Mouse (Mus musculus): ENCODE measurements at regions not wholly inside any gene's neighbourhood (a gene's known extent, or its start where the extent isn't known, plus 50 kb on each side); places are given as distances from the start of the nearest gene placed in this dataset.

DNA sequence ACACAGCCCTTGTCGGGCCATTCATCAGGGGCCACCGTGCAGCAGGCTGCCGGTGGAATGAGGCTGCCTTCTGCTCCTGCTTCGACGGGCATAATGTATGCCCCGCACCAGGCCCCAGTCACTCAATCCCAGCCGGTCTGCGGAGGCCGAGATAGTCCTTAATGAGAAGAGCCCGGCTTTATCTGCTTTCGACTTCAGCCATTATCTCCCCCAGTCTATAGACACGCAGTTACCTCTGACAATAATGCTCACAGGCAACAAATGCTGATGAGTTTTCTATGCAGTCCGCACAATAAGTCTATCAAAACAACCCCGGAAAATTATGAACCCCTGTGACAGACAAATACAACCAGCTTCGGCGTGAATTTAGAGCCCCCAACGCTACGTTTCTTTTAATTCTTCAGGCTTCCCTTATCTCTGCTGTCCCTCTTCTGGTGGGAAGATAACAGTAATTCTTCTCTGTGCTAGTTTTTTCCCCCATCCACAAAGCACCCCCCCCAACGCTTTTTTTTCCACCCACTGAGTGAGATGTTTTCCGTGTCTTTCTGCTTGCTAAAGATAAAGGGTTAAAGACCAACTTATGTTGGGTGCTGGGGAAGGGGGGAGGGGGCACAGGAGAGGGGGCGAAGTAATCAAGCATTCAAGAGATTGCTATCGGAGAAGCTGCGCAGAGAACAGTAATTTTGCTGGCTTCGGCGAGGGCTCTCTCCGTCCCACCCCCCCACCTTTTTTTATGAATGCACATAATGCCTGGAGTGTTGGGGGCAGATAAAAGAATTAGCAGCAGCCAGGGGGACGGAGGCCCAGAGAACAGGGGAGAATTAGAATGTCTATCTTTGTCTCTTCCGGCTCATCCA lies 117.8 kb downstream of the Mrm1 start:
- DNase-seq (ENCODE audit: low spot score), result no peak

- no peak for DNase-seq (ENCODE audit: low spot score)
These were observed 121.8 kb downstream of the Mrm1 start for GRCm38 (mm10) chr11:84697521-84697920.

GRCm38 (mm10) chr11:84692638-84693037 lies 126.7 kb downstream of the Mrm1 start:
- no peak for DNase-seq (ENCODE audit: low spot score)

DNA sequence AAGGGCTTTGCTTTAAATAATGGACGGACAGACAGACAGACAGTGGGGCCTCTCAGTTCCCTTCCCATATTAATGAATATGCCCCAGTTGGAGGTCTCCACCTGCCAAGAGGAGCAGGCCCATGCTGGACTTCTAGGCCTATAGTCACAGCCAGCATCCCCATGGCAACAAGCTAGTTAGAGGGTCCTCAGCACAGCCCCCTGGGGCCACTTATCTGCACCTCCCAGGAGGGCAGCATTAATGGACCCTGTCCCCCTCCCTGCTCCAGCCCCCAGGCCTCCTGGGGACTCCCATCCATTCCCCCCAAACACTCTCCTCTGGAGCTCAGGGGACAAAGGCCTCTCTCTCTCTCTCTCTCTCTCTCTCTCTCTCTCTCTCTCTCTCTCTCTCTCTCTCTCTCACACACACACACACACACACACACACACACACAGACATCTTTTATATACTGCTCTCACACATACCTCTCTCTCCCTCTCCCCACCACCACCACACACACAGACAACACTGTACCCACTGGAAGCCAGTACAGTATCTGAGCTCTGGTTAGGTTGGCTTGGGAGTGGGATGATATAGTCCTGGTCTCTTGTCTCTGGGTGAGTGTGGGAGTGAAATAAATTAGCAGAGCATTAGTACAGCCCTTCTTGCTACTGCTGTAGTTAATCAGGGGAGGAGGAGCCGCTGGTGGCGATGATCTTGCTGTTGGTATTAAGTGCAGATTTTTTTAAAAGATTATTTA lies 127.7 kb downstream of the Mrm1 start:
- no peak for DNase-seq (ENCODE audit: low spot score)

DNA sequence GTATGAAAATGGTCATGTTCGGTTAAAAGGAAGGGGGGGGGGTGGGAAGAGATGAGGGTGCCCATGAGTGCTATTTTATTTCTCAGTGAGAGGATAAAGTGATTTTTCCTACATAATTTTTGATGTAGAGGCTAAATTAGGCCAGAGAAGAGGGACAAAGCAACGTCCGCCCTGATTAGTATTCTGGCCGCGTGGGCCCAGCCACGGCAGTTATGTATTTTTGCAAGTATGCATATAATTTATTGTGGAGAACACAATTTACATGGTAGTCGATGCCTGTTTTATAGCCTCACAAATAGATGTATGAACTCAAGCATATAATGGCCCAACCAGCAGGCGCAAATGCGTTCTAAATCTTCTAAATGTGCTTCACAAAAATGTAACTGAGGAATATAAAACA lies 132.8 kb downstream of the Mrm1 start:
- DNase-seq (ENCODE audit: low spot score), result no peak

DNA sequence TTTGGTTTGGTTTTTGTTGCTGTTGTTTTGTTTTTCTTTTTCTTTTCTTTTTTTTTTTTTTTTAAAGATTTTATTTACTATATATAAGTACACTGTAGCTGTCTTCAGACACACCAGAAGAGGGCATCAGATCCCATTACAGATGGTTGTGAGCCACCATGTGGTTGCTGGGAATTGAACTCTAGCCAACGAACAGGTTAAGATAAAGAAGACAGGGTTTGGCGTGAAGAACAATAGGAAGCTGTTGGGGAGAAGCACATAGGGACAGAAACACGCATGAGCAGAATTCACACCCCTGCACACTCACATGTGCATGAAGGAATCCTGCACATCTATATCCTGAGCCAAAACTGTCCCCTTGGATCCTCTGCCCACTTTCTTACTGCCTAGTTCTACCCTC lies 135.0 kb downstream of the Mrm1 start:
- no peak for DNase-seq (ENCODE audit: low spot score)

DNA sequence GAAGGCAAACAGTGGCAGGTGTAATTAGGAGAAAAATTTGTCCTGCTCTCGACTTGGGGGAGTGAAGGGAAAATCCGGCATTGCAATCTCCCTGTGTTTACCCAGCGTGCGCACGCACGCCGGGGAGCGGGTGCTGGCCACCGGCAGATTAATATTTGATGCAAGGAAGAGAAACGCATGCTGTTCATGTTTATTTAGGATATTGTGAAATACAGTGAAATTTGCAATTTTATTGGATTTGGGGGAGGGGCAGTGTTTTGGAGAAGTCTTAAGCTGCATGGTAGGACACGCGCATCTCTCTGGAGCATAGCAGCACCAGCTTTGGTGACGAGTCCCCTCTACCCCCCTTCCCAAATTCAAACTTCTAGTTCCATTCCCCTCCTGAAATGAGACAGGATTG lies 136.4 kb downstream of the Mrm1 start:
- no peak for DNase-seq (ENCODE audit: low spot score)

DNA sequence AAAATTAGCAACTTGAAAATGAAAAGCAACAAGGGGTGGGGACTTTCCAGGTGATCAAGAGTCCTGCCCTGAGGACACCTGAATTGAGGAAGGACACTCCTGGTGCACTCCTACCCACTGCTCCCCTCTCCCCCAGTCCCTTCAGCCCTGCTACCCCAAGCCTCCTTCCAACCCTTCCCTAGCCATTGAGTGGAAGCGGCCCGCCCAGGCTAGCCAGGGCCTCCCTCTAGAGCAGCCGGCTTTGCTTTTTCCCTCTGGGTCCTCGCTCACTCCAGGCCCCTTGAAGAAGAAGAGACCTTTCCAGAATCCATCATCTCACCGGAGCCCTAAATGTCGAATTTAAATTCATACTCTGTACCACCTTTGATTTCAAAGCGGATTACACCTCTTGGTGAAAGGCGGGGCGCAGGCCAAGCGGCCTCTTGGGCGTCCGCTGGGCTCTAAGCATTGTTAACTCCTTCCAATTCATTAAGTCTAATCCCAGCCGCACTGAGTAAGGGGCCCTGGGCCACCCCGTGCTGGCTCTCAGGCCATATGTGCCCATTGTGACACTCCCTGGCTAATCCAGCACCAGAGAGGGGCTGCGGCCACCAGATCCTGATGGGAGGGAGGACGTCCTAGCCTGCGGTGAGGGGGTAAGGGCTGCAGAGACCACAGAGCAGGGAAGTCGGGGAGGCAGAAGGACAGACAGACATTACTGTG lies 142.8 kb downstream of the Mrm1 start:
- no peak for DNase-seq (ENCODE audit: low spot score)

DNA sequence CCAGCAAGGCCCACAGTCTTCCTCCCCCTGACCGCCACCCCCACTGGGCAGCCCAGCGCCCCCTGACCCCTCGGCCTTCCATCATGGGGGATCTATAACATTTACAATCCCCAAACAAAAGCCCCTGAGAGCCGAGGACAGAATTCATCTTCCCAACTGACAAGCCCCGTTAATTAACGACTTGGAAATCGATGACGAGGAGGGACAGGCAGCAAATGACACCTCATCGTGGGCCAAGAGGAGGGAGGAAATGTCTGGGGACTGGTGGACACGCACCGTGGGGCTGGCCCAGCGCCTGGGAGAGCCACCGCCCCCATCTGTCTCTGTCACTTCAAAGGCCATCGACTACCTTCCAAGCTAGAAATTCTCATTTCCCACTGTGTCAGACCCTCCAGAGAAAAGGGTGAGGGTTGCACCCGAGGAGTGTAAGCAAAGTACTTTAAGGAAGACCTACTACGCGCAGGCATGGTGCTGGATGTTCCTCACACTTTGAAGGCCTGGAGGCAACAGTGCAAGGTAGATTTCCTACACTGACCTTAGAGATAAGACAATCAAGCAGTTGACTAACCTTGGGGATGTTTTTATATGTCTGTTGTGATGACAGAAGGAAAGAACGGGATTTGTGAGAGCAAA lies 146.4 kb downstream of the Mrm1 start:
- DNase-seq (ENCODE audit: low spot score), result no peak

DNA sequence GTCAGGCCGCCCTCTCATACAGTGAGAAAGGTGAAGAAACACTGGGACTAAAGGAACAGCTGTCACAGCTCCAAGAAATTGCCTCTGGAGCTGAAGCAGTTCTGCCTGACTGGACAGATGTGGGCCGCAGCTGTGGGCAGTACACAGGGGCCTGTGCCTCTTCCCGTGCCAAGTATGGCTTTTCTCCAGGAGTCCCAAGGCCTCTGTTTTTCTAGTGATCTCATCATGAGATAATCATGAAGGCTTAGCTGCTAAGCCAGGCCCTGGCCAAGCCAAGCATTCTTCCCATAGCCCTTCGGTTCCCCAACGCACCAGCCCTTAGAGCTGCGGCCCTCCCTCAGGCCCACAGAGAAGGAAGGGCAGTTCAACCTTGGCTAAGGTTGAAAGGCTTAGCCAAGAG lies 146.2 kb upstream of the Lhx1 start:
- DNase-seq (ENCODE audit: low spot score), result peak; percentile 41

DNA sequence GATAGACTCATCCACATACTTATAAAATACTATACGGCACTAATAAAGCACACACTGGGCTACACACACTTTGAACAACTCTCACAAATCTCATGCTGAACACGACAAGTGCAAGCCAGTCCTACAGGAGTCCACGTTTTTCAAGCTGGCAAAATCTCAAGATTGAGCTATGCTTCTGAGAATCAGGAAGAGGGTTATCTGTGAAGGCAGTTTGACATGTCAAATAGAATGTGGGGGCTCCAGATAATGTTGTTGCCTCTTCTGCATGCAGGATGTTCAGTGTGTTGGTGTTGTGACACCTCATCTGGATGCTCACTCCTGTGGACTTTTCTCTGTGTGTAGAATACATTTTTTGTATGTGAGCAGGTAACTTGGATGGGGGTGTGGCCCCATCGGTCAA lies 142.4 kb upstream of the Lhx1 start:
- DNase-seq (ENCODE audit: low spot score), result no peak

DNA sequence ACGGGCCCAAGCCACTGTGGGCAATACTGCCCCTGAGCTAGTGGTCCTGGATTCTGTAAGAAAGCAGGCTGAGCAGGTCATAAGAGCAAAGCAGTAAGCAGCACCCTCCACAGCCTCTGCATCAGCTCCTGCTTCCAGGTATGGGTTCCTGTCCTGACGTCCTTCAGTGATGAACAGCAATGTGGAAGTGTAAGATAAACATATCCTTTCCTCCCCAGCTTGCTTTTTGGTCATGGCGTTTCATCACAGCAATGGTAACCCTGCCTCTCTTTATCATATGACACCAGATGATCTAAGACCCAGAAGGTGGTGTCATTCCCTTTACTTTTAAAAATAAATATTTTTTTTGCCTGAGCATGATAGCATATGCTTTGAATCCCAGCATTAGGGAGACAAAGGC lies 138.9 kb upstream of the Lhx1 start:
- no peak for DNase-seq (ENCODE audit: low spot score)

DNA sequence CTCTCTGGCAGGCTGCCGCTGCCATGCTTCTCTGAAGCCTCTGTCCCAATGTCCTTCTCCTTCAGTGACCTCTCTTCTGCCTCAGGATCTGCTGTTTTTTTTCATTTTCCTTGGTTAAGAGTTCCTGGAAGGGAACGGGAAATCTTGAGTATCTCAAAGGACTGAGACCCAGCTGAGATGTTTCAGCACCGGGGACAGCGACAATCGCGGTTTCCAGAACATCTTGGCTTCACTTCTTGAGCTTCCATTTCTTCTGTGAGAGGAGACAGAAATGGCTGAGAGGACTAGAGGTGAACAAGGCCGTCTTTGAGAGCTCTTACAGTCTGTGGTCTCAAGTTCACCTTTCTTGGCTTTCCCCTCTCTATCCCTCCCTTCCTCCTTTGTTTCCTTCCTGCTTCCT lies 136.6 kb upstream of the Lhx1 start:
- DNase-seq (ENCODE audit: low spot score), result peak; percentile 85

DNA sequence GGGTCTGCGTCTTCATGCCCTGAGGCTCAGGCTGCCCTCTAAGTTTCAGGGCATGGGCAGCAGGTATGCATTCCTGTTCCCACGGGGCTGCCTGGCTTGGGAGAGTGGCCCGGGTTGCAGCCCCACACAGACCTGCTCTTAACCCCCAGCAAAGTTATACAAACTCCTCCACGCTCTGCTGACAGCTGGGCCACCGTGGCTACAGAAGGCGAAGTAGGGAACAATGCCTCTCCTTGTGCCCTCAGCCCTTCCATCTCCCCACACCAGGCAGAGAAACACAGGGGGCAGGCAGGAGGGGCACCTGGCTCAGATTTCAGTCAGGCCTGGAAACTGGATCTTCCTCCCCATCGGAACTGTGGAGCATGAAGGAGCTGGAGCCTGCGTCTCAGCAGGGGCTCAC lies 135.5 kb upstream of the Lhx1 start:
- DNase-seq (ENCODE audit: low spot score), result no peak

- DNase-seq (ENCODE audit: low spot score), result no peak
These were observed 134.1 kb upstream of the Lhx1 start for GRCm38 (mm10) chr11:84659370-84659937.

DNA sequence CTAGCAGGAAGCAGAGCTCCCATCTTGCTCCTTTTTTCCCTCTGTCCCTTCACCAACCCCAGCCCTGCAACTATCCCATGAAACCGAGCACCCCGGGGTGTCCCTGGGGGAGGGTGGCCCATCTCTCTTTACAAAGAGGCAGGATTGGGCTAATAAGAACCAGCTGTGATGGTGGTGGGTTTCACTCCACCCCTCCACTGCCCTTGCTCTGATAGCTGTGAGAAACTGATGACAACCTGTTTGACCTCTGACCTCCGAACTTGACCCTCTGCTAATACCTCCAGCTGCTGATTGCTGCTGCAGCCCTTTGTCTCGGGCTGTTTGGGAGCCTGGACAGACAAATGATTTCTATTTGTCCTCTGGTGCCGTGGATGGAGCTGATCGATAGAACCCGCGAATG lies 128.1 kb upstream of the Lhx1 start:
- DNase-seq (ENCODE audit: low spot score), result no peak

DNA sequence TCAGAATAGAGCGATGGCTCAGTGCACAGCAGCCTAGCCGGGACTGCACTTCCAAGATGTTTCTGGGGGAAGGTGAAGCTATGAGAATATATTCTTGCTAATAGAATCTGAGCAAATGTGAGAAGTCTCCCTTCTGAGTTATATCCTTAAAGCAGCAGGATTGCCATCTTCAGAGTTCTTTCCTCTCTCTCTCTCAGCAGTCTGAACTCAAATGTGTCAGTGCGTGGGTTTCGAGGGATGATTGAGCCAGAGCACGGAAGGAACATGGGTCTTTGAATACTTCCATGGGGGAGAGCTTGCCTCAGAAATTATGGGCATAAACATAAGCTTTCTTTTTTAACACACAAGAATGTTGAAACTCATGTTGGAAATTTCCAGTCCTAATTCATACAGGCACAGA lies 123.6 kb upstream of the Lhx1 start:
- DNase-seq (ENCODE audit: low spot score), result no peak

- no peak for DNase-seq (ENCODE audit: low spot score)
These were observed 121.8 kb upstream of the Lhx1 start for GRCm38 (mm10) chr11:84647104-84647503.

- DNase-seq (ENCODE audit: low spot score), result no peak
These were observed 117.7 kb upstream of the Lhx1 start for GRCm38 (mm10) chr11:84643107-84643372.

DNA sequence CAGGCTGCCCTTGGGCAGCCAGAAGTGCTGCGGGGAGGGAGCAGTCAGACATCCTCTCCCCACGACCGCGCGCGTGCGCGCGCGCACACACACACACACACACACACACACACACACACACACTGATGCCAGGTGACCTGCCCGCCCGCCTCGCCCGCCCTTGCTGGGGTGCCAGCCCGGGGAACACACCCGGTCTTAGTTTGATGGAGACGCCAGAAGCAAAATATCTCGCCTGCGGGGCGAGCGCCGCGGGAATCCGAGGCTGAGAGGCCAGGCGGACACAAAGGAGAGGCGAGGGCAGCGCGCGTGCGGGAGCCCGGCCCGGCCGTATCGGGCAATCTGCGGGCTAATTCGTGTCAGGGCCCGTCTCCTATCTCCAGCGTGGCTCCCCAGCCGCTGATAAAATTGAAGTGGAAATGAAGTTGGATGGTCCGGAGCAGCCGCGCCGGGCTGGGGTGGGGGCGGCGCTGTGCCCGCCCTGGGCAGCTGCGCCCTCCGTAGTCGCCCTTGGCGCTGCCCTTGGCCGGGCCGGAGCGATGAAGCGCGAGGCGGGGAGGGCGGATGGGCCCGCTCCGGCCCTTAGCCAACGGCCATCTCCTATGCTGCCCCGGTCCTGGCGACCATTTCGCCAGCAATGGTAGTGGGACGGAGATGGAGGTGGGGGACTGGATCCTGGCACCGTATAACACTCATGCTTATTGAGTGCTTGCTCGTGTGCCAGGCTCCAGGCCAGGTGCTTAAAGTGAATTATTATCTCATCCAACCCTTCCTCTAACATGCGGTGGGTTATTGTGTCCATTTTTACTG lies 117.2 kb upstream of the Lhx1 start:
- DNase-seq (ENCODE audit: low spot score), result no peak

DNA sequence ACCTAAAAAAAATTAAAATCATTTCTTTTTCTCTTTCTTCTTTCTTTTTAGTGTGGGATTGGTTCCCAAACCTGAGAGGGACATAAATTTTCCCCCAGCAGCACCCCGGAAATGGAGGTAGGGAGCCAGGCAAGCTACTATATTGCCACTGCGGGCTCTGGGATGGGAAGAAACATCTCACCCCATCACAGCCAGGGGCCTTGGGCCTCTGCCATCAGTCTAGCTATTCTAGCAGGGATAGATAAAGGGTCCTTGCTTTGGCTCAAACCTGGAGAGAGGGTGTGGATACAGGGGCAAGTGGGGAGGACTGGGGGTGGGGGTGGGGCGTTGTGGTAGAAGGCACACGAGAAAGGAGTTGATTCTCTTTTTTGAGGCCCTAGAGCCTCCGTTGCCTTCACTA lies 116.3 kb upstream of the Lhx1 start:
- no peak for DNase-seq (ENCODE audit: low spot score)

- DNase-seq (ENCODE audit: low spot score), result no peak
These were observed 113.0 kb upstream of the Lhx1 start for GRCm38 (mm10) chr11:84638353-84638752.

All from adipocyte (in vitro differentiated cells).